Mouse (Mus musculus): ENCODE measurements at regions not wholly inside any gene's neighbourhood (a gene's known extent, or its start where the extent isn't known, plus 50 kb on each side); places are given as distances from the start of the nearest gene placed in this dataset.

- no peaks in the 10 kb centered on the region for H3K4me1 ChIP-seq (replicated peaks; ENCODE audit: control insufficient read depth, insufficient read depth)
- WGBS: 57% methylated on average over 6 of the region's 6 CpGs
Observed at GRCm38 (mm10) chr2:138792711-138793450, 536.5 kb downstream of the Btbd3 start.

DNA sequence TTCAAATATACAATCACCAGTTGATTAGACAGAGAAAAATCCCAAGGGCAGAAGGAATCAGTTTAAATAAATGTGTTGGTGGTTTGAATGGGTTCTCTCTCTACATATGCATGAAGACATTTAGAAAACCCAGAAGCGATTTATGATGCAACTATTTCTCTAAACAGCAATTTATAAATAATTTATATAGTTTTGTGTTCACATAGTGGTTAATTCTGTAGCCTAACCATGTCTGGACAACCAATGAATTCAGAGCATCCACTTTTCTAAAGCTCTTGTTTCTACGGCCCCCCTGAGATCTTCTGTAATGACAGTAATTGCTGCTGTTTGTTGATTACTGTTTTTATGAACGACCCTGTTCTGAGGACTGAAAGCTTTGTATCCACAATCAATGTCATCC lies 549.8 kb downstream of the Btbd3 start:
- Histone ChIP-seq H3K27me3 (ENCODE audit: control insufficient read depth, insufficient read depth, low read length) (no peaks in the 10 kb centered on the region), H3K4me2 (replicated peaks; ENCODE audit: low read depth) (no peak overlapping the region), H3K4me3 (ENCODE audit: low read depth, low read length) (no peak overlapping the region), H3K27ac (replicated peaks) (no peak overlapping the region), H3K9ac (ENCODE audit: low read length) (no peak overlapping the region), H3K4me1 (replicated peaks; ENCODE audit: control insufficient read depth, insufficient read depth) (no peaks in the 10 kb centered on the region), H3K9me3 (ENCODE audit: control insufficient read depth, low read length) (no peaks in the 10 kb centered on the region), H3K36me3 (ENCODE audit: control insufficient read depth, insufficient read depth, low read length) (no peaks in the 10 kb centered on the region)
- 74% methylated on average over 3 of the region's 3 CpGs for WGBS
- ATAC-seq (ENCODE audit: low FRiP score, low TSS enrichment) (no peak), DNase-seq (ENCODE audit: low spot score) (no peak)
- TF ChIP-seq CTCF (IDR thresholded peaks at IDR 0.05; ENCODE audit: low read depth): no peak
- no peak for TF ChIP-seq EP300 (optimal IDR thresholded peaks at IDR 0.05)

More at GRCm38 (mm10) chr2:138792711-138793450, 536.5 kb downstream of the Btbd3 start:
- Histone ChIP-seq H3K4me3 (ENCODE audit: low read depth, low read length) (no peak overlapping the region), H3K27ac (replicated peaks) (no peak overlapping the region), H3K9ac (ENCODE audit: low read length) (no peak overlapping the region), H3K27me3 (ENCODE audit: control insufficient read depth, insufficient read depth, low read length) (no peaks in the 10 kb centered on the region), H3K4me2 (replicated peaks; ENCODE audit: low read depth) (no peak overlapping the region), H3K9me3 (ENCODE audit: control insufficient read depth, low read length) (no peaks in the 10 kb centered on the region), H3K36me3 (ENCODE audit: control insufficient read depth, insufficient read depth, low read length) (no peaks in the 10 kb centered on the region)
- no peak for ATAC-seq (ENCODE audit: low FRiP score, low TSS enrichment)
- no peak for TF ChIP-seq CTCF (IDR thresholded peaks at IDR 0.05; ENCODE audit: low read depth)
- no peak for TF ChIP-seq EP300 (optimal IDR thresholded peaks at IDR 0.05)
- DNase-seq (ENCODE audit: low spot score): no peak

DNA sequence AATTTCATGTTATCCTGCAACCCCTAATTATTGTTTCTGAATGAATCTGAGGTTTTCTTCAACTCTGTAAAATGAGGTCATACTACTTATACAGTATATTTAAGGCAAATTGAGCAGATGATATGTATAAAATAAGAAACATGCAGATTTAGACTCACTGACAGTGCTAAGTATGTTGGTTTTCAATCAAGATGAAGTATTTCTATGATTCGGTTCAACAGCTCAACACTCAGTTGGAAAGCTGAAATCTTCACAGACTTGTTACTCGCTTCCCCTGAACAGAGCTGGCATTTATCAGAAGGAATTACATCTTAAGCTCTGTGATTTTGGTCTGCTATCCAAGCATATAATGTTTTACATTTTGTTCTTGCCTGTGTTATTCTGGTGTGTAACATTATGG lies 553.4 kb downstream of the Btbd3 start:
- no peak for ATAC-seq (ENCODE audit: low FRiP score, low TSS enrichment)
- Histone ChIP-seq H3K27ac (replicated peaks) (no peak overlapping the region), H3K27me3 (ENCODE audit: control insufficient read depth, insufficient read depth, low read length) (no peaks in the 10 kb centered on the region), H3K4me1 (replicated peaks; ENCODE audit: control insufficient read depth, insufficient read depth) (no peaks in the 10 kb centered on the region), H3K36me3 (ENCODE audit: control insufficient read depth, insufficient read depth, low read length) (no peaks in the 10 kb centered on the region), H3K4me3 (ENCODE audit: low read depth, low read length) (no peak overlapping the region), H3K4me2 (replicated peaks; ENCODE audit: low read depth) (no peak overlapping the region), H3K9me3 (ENCODE audit: control insufficient read depth, low read length) (no peaks in the 10 kb centered on the region), H3K9ac (ENCODE audit: low read length) (no peak overlapping the region)
- no peak for TF ChIP-seq EP300 (optimal IDR thresholded peaks at IDR 0.05)
- no peak for TF ChIP-seq CTCF (IDR thresholded peaks at IDR 0.05; ENCODE audit: low read depth)
- WGBS: 72% methylated on average over 2 of the region's 2 CpGs
- no peak for DNase-seq (ENCODE audit: low spot score)

DNA sequence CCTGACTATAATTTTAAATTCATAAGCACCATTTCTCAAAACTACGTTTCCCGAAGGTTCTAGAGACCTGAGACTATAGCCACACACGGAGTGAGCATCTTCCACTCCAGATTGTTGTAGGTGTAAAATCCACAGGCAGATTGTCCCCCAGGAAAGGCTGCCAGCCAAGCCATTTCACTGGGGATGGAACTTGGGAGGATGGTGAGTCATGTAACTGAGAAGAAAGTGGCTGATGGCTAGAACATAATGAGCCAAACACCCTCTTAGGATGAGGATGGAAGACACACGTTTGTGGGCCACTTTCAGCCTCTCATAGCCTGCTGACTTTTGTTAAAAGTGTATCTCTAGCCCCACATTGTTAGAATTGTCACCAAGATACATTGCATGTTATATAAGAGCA lies 564.1 kb downstream of the Btbd3 start:
- Histone ChIP-seq H3K4me3 (ENCODE audit: low read depth, low read length) (no peak overlapping the region), H3K9ac (ENCODE audit: low read length) (no peak overlapping the region)
- ATAC-seq (ENCODE audit: low FRiP score, low TSS enrichment): no peak

GRCm38 (mm10) chr2:138824873-138825272 lies 568.5 kb downstream of the Btbd3 start:
- H3K27ac ChIP-seq (replicated peaks): no peak overlapping the region
- H3K4me1 ChIP-seq (replicated peaks; ENCODE audit: control insufficient read depth, insufficient read depth): no peaks in the 10 kb centered on the region
- WGBS: 70% methylated on average over 4 of the region's 4 CpGs
- H3K36me3 ChIP-seq (ENCODE audit: control insufficient read depth, insufficient read depth, low read length): no peaks in the 10 kb centered on the region
- no peak overlapping the region for H3K9ac ChIP-seq (ENCODE audit: low read length)
- H3K9me3 ChIP-seq (ENCODE audit: control insufficient read depth, low read length): no peaks in the 10 kb centered on the region
- TF ChIP-seq CTCF (IDR thresholded peaks at IDR 0.05; ENCODE audit: low read depth) (no peak), EP300 (optimal IDR thresholded peaks at IDR 0.05) (no peak)
- no peaks in the 10 kb centered on the region for H3K27me3 ChIP-seq (ENCODE audit: control insufficient read depth, insufficient read depth, low read length)
- DNase-seq (ENCODE audit: low spot score): no peak
- no peak for ATAC-seq (ENCODE audit: low FRiP score, low TSS enrichment)
- no peak overlapping the region for H3K4me2 ChIP-seq (replicated peaks; ENCODE audit: low read depth)
- no peak overlapping the region for H3K4me3 ChIP-seq (ENCODE audit: low read depth, low read length)

More for the DNA sequence above, 564.1 kb downstream of the Btbd3 start:
- Histone ChIP-seq H3K9me3 (ENCODE audit: control insufficient read depth, low read length) (no peaks in the 10 kb centered on the region), H3K4me1 (replicated peaks; ENCODE audit: control insufficient read depth, insufficient read depth) (no peaks in the 10 kb centered on the region), H3K4me2 (replicated peaks; ENCODE audit: low read depth) (no peak overlapping the region), H3K27me3 (ENCODE audit: control insufficient read depth, insufficient read depth, low read length) (no peaks in the 10 kb centered on the region), H3K36me3 (ENCODE audit: control insufficient read depth, insufficient read depth, low read length) (no peaks in the 10 kb centered on the region), H3K27ac (replicated peaks) (no peak overlapping the region)
- no peak for DNase-seq (ENCODE audit: low spot score)
- no peak for TF ChIP-seq CTCF (IDR thresholded peaks at IDR 0.05; ENCODE audit: low read depth)
- no peak for TF ChIP-seq EP300 (optimal IDR thresholded peaks at IDR 0.05)
- 82% methylated on average over 4 of the region's 4 CpGs for WGBS

DNA sequence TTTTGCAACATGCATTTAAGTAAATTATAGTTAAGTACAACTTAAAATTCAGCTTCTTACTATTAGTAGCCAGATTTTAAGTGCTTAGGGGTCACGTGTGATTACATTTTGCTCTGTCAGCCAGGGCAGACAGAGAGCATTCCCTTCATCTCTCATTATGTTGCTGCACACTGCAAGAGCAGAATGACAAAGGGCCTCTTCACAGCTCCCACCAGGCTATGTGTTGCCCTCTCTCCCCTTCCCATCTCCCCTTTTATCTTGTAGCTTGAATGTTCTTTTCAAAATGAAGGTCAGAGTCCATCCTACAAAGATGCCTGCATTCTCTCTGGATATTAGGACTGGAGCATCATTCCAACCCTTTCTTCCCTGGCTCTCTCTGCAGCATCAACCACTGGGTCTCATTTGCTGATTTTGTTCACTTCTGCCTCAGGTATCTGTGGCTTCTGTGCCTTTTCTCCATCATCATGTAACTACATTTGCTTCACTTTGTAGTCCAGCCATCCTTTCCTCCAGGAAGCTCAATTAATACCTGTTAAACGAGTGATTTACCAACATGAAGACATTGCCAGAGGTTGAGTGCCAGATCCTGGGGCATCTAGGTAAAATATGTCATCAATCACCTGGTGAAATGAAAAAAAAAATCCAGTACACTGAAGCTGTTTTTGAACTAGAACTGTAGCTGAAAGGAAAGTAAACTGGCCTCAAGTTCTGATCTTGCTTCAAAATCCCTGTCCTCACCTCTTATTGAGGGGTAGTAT lies 571.6 kb downstream of the Btbd3 start:
- ATAC-seq (ENCODE audit: low FRiP score, low TSS enrichment) (no peak), DNase-seq (ENCODE audit: low spot score) (no peak)
- Histone ChIP-seq H3K9me3 (ENCODE audit: control insufficient read depth, low read length) (no peaks in the 10 kb centered on the region), H3K4me1 (replicated peaks; ENCODE audit: control insufficient read depth, insufficient read depth) (no peaks in the 10 kb centered on the region), H3K9ac (ENCODE audit: low read length) (no peak overlapping the region), H3K4me2 (replicated peaks; ENCODE audit: low read depth) (no peak overlapping the region), H3K4me3 (ENCODE audit: low read depth, low read length) (no peak overlapping the region), H3K27ac (replicated peaks) (no peak overlapping the region), H3K27me3 (ENCODE audit: control insufficient read depth, insufficient read depth, low read length) (no peaks in the 10 kb centered on the region), H3K36me3 (ENCODE audit: control insufficient read depth, insufficient read depth, low read length) (no peaks in the 10 kb centered on the region)
- TF ChIP-seq CTCF (IDR thresholded peaks at IDR 0.05; ENCODE audit: low read depth) (no peak), EP300 (optimal IDR thresholded peaks at IDR 0.05) (no peak)
- 62% methylated on average over 2 of the region's 2 CpGs for WGBS

Measured in stomach, postnatal 0 days (tissue).